Mouse (Mus musculus): ENCODE results near the gene Arhgap30. TPM values are rescaled to one million over a fixed set of nuclear protein-coding genes. Genes with fewer than 3 reads are reported as not detected.

Arhgap30 gene
- polyA plus RNA-seq, 2 experiments: 2.5 TPM

GRCm38 (mm10) chr1:171442413-171442760 is 53.6 kb downstream of the Arhgap30 start:
- H3K27me3 ChIP-seq (ENCODE audit: control insufficient read depth, insufficient read depth, low read length): peaks cover 9% of the 10 kb centered on the region; the same call in 1 of the 2 replicates
- H3K36me3 ChIP-seq (ENCODE audit: control insufficient read depth, insufficient read depth, low read length): no peaks in the 10 kb centered on the region
- DNase-seq (ENCODE audit: low spot score) (no peak), ATAC-seq (ENCODE audit: low FRiP score, low read depth) (no peak)
- H3K9ac ChIP-seq (ENCODE audit: low read depth, low read length, severe bottlenecking): no peak overlapping the region
- H3K9me3 ChIP-seq (ENCODE audit: control insufficient read depth, low read length): peaks cover 10% of the 10 kb centered on the region; the same call in 1 of the 2 replicates
- H3K4me3 ChIP-seq (replicated peaks; ENCODE audit: low read length): no peak overlapping the region
- peaks cover 10% of the 10 kb centered on the region; the same call in 1 of the 2 replicates for H3K4me1 ChIP-seq (ENCODE audit: control insufficient read depth, insufficient read depth, low read length)
- 72% methylated on average over 8 of the region's 8 CpGs for WGBS
- no peak for TF ChIP-seq POLR2A (IDR thresholded peaks at IDR 0.05; ENCODE audit: borderline replicate concordance, extremely low read depth, insufficient read depth, insufficient read length)
- H3K4me2 ChIP-seq (replicated peaks; ENCODE audit: low read depth, low read length, severe bottlenecking): no peak overlapping the region
- H3K27ac ChIP-seq (replicated peaks; ENCODE audit: low read depth, low read length): no peak overlapping the region

GRCm38 (mm10) chr1:171445050-171445449 is 56.3 kb downstream of the Arhgap30 start:
- WGBS: 90% methylated on average over 5 of the region's 5 CpGs
- Histone ChIP-seq H3K4me1 (ENCODE audit: control insufficient read depth, insufficient read depth, low read length) (peaks cover 4% of the 10 kb centered on the region; the same call in 1 of the 2 replicates), H3K27ac (replicated peaks; ENCODE audit: low read depth, low read length) (no peak overlapping the region), H3K4me2 (replicated peaks; ENCODE audit: low read depth, low read length, severe bottlenecking) (no peak overlapping the region), H3K27me3 (ENCODE audit: control insufficient read depth, insufficient read depth, low read length) (no peaks in the 10 kb centered on the region), H3K4me3 (replicated peaks; ENCODE audit: low read length) (no peak overlapping the region), H3K9ac (ENCODE audit: low read depth, low read length, severe bottlenecking) (no peak overlapping the region), H3K36me3 (ENCODE audit: control insufficient read depth, insufficient read depth, low read length) (no peaks in the 10 kb centered on the region), H3K9me3 (ENCODE audit: control insufficient read depth, low read length) (peaks cover 10% of the 10 kb centered on the region; the same call in 1 of the 2 replicates)
- TF ChIP-seq POLR2A (IDR thresholded peaks at IDR 0.05; ENCODE audit: borderline replicate concordance, extremely low read depth, insufficient read depth, insufficient read length): no peak
- ATAC-seq (ENCODE audit: low FRiP score, low read depth) (no peak), DNase-seq (ENCODE audit: low spot score) (no peak)

GRCm38 (mm10) chr1:171446854-171447253 is 58.1 kb downstream of the Arhgap30 start:
- Histone ChIP-seq H3K9me3 (ENCODE audit: control insufficient read depth, low read length) (peaks cover 10% of the 10 kb centered on the region; the same call in 1 of the 2 replicates), H3K4me1 (ENCODE audit: control insufficient read depth, insufficient read depth, low read length) (no peaks in the 10 kb centered on the region), H3K27me3 (ENCODE audit: control insufficient read depth, insufficient read depth, low read length) (no peaks in the 10 kb centered on the region), H3K27ac (replicated peaks; ENCODE audit: low read depth, low read length) (no peak overlapping the region), H3K4me2 (replicated peaks; ENCODE audit: low read depth, low read length, severe bottlenecking) (no peak overlapping the region), H3K36me3 (ENCODE audit: control insufficient read depth, insufficient read depth, low read length) (no peaks in the 10 kb centered on the region), H3K9ac (ENCODE audit: low read depth, low read length, severe bottlenecking) (no peak overlapping the region), H3K4me3 (replicated peaks; ENCODE audit: low read length) (no peak overlapping the region)
- WGBS: 55% methylated on average over 7 of the region's 7 CpGs
- no peak for TF ChIP-seq POLR2A (IDR thresholded peaks at IDR 0.05; ENCODE audit: borderline replicate concordance, extremely low read depth, insufficient read depth, insufficient read length)
- ATAC-seq (ENCODE audit: low FRiP score, low read depth) (no peak), DNase-seq (ENCODE audit: low spot score) (no peak)

- no peak for DNase-seq (ENCODE audit: low spot score)
- Histone ChIP-seq H3K4me1 (ENCODE audit: control insufficient read depth, insufficient read depth, low read length) (no peaks in the 10 kb centered on the region), H3K9me3 (ENCODE audit: control insufficient read depth, low read length) (peaks cover 10% of the 10 kb centered on the region; the same call in 1 of the 2 replicates), H3K36me3 (ENCODE audit: control insufficient read depth, insufficient read depth, low read length) (no peaks in the 10 kb centered on the region), H3K4me3 (replicated peaks; ENCODE audit: low read length) (no peak overlapping the region), H3K4me2 (replicated peaks; ENCODE audit: low read depth, low read length, severe bottlenecking) (no peak overlapping the region), H3K27me3 (ENCODE audit: control insufficient read depth, insufficient read depth, low read length) (no peaks in the 10 kb centered on the region), H3K9ac (ENCODE audit: low read depth, low read length, severe bottlenecking) (no peak overlapping the region), H3K27ac (replicated peaks; ENCODE audit: low read depth, low read length) (no peak overlapping the region)
- no peak for ATAC-seq (ENCODE audit: low FRiP score, low read depth)
- no peak for TF ChIP-seq POLR2A (IDR thresholded peaks at IDR 0.05; ENCODE audit: borderline replicate concordance, extremely low read depth, insufficient read depth, insufficient read length)
- WGBS: 62% methylated on average over 10 of the region's 10 CpGs
Measured at GRCm38 (mm10) chr1:171447692-171448091, 58.9 kb downstream of the Arhgap30 start.

- no peak for ATAC-seq (ENCODE audit: low FRiP score, low read depth)
- WGBS: 88% methylated on average over 11 of the region's 11 CpGs
Measured at GRCm38 (mm10) chr1:171450062-171450461, 61.3 kb downstream of the Arhgap30 start.

GRCm38 (mm10) chr1:171451001-171451400 is 62.2 kb downstream of the Arhgap30 start:
- no peak for ATAC-seq (ENCODE audit: low FRiP score, low read depth)
- H3K4me2 ChIP-seq (replicated peaks; ENCODE audit: low read depth, low read length, severe bottlenecking): no peak overlapping the region
- no peaks in the 10 kb centered on the region for H3K4me1 ChIP-seq (ENCODE audit: control insufficient read depth, insufficient read depth, low read length)
- H3K9me3 ChIP-seq (ENCODE audit: control insufficient read depth, low read length): 0 out of 2 replicates have a peak, but pooled peaks cover 3% of the 10 kb centered on the region
- no peak for TF ChIP-seq POLR2A (IDR thresholded peaks at IDR 0.05; ENCODE audit: borderline replicate concordance, extremely low read depth, insufficient read depth, insufficient read length)
- H3K4me3 ChIP-seq (replicated peaks; ENCODE audit: low read length): no peak overlapping the region
- DNase-seq (ENCODE audit: low spot score): no peak
- whole genome bisulfite sequencing: 74% methylated on average over 10 of the region's 10 CpGs
- no peaks in the 10 kb centered on the region for H3K27me3 ChIP-seq (ENCODE audit: control insufficient read depth, insufficient read depth, low read length)
- no peak overlapping the region for H3K9ac ChIP-seq (ENCODE audit: low read depth, low read length, severe bottlenecking)
- H3K27ac ChIP-seq (replicated peaks; ENCODE audit: low read depth, low read length): no peak overlapping the region
- H3K36me3 ChIP-seq (ENCODE audit: control insufficient read depth, insufficient read depth, low read length): no peaks in the 10 kb centered on the region

More at GRCm38 (mm10) chr1:171450062-171450461, 61.3 kb downstream of the Arhgap30 start:
- Histone ChIP-seq H3K36me3 (ENCODE audit: control insufficient read depth, insufficient read depth, low read length) (no peaks in the 10 kb centered on the region), H3K4me3 (replicated peaks; ENCODE audit: low read length) (no peak overlapping the region), H3K27me3 (ENCODE audit: control insufficient read depth, insufficient read depth, low read length) (no peaks in the 10 kb centered on the region), H3K27ac (replicated peaks; ENCODE audit: low read depth, low read length) (no peak overlapping the region), H3K9me3 (ENCODE audit: control insufficient read depth, low read length) (0 out of 2 replicates have a peak, but pooled peaks cover 4% of the 10 kb centered on the region), H3K4me1 (ENCODE audit: control insufficient read depth, insufficient read depth, low read length) (no peaks in the 10 kb centered on the region), H3K4me2 (replicated peaks; ENCODE audit: low read depth, low read length, severe bottlenecking) (no peak overlapping the region), H3K9ac (ENCODE audit: low read depth, low read length, severe bottlenecking) (no peak overlapping the region)
- no peak for TF ChIP-seq POLR2A (IDR thresholded peaks at IDR 0.05; ENCODE audit: borderline replicate concordance, extremely low read depth, insufficient read depth, insufficient read length)
- no peak for DNase-seq (ENCODE audit: low spot score)

All from limb, embryonic 14.5 days (tissue).